Mouse (Mus musculus) C2C12 (cell line): ENCODE data around the gene Enox1. TPM values are rescaled to one million over a fixed set of nuclear protein-coding genes. Genes with fewer than 3 reads are reported as not detected.

ENCODE experiments used
- H3K27me3 ChIP-seq: one replicate; pipeline ENCODE4 v1.6.1; 2011; ENCODE audit not compliant: control insufficient read depth, insufficient read depth, insufficient read length
- H3K36me3 ChIP-seq: one replicate; pipeline ENCODE4 v1.6.1; 2011; ENCODE audit not compliant: control insufficient read depth, insufficient read depth
- H3K4me3 ChIP-seq: one replicate; pipeline ENCODE4 v1.5.1; 2011; ENCODE audit warnings: mild to moderate bottlenecking, control low read depth; ENCODE audit not compliant: poor library complexity, insufficient read depth, severe bottlenecking
- H3K79me2 ChIP-seq: one replicate; pipeline ENCODE4 v1.6.1; 2011; ENCODE audit not compliant: control insufficient read depth, insufficient read depth
- H3K79me3 ChIP-seq: one replicate; pipeline ENCODE4 v1.6.1; 2011; ENCODE audit warnings: low read depth, control low read depth
- H3ac ChIP-seq: one replicate; pipeline ENCODE3; 2011; ENCODE audit warnings: low read depth; ENCODE audit not compliant: control insufficient read depth, insufficient read length
- CEBPB ChIP-seq: IDR thresholded peaks from one replicate; pipeline ENCODE4 v1.6.1; 2011; ENCODE audit warnings: low read depth, mild to moderate bottlenecking, control low read depth, moderate library complexity
- CTCF ChIP-seq: IDR thresholded peaks from one replicate; pipeline ENCODE4 v1.5.1; 2011; ENCODE audit not compliant: control insufficient read depth, insufficient read depth, insufficient read length
- FOSL1 ChIP-seq: IDR thresholded peaks from one replicate; pipeline ENCODE4 v1.8.0; 2011; ENCODE audit warnings: mild to moderate bottlenecking, low read length; ENCODE audit not compliant: poor library complexity, insufficient read depth, severe bottlenecking
- MAX ChIP-seq: IDR thresholded peaks from one replicate; pipeline ENCODE4 v1.6.1; 2011; ENCODE audit warnings: mild to moderate bottlenecking, control low read depth
- MYOD1 ChIP-seq: IDR thresholded peaks from one replicate; pipeline ENCODE4 v1.6.1; 2011; ENCODE audit warnings: low read depth; ENCODE audit not compliant: control insufficient read depth, insufficient read length
- MYOG ChIP-seq: IDR thresholded peaks from one replicate; pipeline ENCODE4 v1.6.1; 2011; ENCODE audit not compliant: control insufficient read depth, insufficient read length; ENCODE audit errors: extremely low read depth
- USF1 ChIP-seq: IDR thresholded peaks from one replicate; pipeline ENCODE4 v1.6.1; 2011; ENCODE audit warnings: low read depth, mild to moderate bottlenecking, control low read depth, moderate library complexity
- polyA plus RNA-seq: library from polyadenylated mRNA; unstranded; fragments of >200 nt; fragmentation: generic; extraction: Trizol; gene quantifications from one replicate; pipeline ENCODE4 v1.2.1, GENCODE M21; 2012; ENCODE audit warnings: missing spikeins

Enox1 gene
- polyA plus RNA-seq, 1 experiment, result 0.75 TPM

DNA sequence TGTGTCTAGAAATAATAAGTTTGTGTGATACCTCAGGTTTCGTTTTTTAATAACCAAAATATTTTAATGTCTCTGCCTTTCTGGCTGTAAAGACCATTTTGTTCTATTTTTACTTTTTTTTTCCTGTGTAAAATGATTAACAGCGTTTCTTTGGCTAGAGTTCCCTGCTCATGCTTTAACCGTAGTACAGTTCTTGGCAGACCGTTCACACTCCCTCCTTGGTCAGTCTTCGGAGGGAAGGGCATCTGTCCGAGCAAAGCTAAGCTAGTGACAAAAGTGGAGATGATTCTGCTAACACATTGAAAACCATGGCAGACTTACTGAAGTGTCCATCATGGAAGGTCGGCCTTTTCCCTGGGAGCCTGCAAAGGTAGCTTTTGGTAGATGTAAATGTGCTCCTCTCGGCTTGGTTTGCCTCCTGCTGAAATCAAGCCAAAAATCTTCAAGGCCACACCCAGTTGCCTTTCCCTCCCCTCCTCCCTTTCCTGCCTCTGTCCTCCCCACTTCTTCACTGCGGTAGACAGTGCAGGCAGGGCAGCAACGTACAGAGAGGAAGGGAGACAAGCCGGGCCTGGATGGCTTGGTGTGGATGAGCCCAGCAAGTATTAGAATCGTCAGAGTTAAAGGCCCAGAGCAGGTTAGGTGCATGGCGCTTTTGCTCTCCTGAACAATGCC, 461.7 kb downstream of the Enox1 start:
- Histone ChIP-seq H3K36me3 (no peaks in the 10 kb centered on the region), H3K27me3 (no peaks in the 10 kb centered on the region), H3K79me3 (no peaks in the 10 kb centered on the region), H3K4me3 (no peak overlapping the region), H3ac (no peak overlapping the region), H3K79me2 (no peaks in the 10 kb centered on the region)
- TF ChIP-seq MAX, result no peak

DNA sequence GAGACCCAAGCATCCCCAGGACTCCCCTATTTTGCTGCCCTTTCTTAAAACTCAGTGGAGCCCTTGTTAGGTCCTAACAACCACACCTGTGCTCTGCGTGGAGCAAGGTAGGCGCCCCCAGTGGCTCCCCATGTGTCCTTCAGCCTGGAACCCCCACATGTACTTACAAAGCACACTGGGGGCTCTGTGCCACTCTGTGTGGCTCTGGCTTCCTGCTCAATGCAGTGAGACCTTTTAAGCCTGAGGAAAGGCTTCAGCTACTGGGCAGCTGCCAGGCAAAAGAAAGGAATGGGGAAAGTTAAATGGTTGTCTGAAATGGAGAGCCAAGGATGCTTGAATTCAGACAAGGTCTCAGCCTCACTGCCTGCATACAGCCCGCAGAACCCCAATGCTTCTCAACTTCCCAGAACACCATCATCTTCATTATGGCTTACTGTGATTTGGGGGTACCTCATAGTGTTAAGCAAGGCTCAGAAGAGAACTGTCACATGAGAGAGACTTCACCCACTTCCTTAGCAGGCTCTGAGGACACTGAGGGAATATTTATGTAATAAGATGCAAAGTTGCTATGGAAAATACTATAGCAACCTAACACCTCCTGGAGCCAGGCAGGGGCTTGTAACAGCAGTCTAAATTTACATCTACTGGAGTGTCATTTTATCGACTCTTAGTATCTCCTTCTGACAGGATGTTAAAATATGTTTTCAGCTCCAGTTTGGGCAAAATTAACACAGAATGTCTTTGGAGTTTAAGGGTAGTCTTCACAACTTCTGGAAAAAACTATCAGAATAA, 465.1 kb downstream of the Enox1 start:
- Histone ChIP-seq H3K79me2 (no peaks in the 10 kb centered on the region), H3K4me3 (no peak overlapping the region), H3K36me3 (no peaks in the 10 kb centered on the region), H3K79me3 (no peaks in the 10 kb centered on the region), H3K27me3 (no peaks in the 10 kb centered on the region), H3ac (no peak overlapping the region)
- no peak for TF ChIP-seq CEBPB
- no peak for TF ChIP-seq CTCF

DNA sequence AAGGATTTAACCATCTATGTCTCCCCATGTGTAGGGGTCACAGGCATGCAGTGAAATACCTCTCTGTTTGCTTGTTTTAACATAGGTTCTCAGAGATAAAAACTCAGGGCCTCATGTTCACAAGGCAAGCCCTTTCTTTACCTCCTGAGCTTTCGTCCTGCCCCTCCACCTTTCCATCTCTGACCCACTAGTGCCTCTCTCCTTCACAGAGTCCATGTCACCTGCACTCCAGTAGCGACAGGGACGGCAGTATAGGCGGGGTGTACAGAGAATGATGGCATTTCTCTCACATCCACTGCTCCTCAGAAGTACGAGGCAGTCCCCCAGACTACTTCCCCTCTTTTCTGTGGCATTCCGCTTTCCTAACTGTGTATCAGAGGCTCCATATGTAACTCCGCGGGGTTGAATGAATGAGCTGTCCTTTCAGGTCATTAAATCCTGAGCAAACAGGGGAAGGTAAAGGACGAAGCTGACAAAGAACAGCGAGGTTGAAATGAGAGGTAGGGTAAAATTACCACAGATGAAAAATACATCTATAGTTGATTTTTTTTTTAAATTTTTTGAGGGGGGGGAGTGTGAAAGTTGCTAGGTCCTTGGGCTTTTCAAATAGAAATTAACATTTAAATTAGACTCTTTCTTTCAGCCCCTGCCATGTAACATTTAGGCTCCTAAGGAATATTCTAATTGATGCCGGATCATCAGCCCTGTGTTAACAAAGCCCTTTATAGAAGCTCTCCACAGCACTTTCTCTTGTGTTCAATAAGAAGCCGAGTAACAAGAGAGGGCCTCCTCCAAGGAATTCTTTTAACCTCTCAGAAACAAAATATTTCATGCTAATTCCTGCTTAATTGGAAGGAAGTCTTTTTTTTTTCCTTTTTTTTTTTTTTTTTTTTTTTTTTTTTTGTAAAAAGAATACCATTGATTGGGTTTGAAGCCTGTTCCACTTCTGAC, 470.3 kb downstream of the Enox1 start:
- no peaks in the 10 kb centered on the region for H3K79me3 ChIP-seq
- no peaks in the 10 kb centered on the region for H3K27me3 ChIP-seq
- TF ChIP-seq CTCF (no peak), MYOD1 (no peak), FOSL1 (no peak), CEBPB (no peak), USF1 (no peak), MYOG (no peak), MAX (no peak)
- H3K36me3 ChIP-seq, result no peaks in the 10 kb centered on the region
- no peaks in the 10 kb centered on the region for H3K79me2 ChIP-seq
- no peak overlapping the region for H3K4me3 ChIP-seq
- no peak overlapping the region for H3ac ChIP-seq

DNA sequence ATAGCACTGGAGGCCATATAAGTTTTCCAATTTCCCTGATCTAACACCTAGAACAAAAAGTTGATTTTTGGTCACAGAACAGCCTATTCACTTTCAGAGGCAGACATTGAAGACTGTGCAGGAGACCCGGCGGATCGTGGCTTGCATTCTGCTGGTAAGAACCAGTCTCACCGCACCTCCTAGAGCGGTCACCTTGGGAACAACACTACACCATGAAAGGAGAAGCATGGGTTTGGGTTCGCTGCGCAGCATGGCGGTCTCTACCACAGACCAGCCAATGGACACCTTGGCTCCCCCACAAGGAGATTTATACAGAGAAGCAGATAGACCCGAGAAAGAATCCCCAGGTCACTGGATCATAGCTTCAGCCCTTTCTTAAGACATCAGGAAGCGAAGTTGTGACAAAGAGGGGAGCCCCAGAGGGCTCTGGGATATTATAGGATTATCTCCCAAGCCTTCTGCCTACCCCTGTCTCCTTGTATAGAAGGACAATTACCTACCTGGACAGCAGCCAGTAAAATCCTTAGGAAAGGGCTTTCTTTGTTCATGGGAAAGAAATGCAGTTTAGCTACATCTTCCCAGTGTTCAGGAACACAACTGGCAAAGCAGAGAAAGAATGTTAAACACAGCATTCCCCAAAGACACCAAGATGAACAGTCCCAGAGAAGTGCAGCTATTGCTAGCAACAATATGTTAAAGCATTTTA, 476.1 kb downstream of the Enox1 start:
- no peak overlapping the region for H3ac ChIP-seq
- H3K27me3 ChIP-seq, result no peaks in the 10 kb centered on the region
- no peak for TF ChIP-seq MAX
- TF ChIP-seq CEBPB, result no peak
- TF ChIP-seq CTCF, result no peak
- no peak for TF ChIP-seq MYOG
- no peak for TF ChIP-seq MYOD1
- no peak for TF ChIP-seq USF1
- TF ChIP-seq FOSL1, result no peak
- H3K36me3 ChIP-seq, result no peaks in the 10 kb centered on the region
- no peaks in the 10 kb centered on the region for H3K79me3 ChIP-seq
- H3K4me3 ChIP-seq, result no peak overlapping the region
- no peaks in the 10 kb centered on the region for H3K79me2 ChIP-seq

DNA sequence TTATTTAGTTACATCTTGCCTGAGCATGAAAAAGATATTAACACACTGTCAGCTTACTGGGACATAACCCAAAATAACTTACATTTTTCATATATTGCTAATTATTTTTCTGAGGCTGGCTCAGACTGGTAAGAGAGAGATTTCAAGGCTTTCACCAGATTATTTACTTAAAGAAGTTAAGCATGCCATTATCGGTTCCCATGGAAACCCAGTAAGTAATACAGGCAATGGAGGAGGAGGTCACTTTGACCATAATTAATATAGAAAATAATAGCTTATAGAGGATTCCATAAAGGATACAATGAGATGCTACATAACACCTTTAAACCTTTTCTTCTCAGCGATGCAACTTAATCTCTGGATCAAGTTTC, 476.6 kb downstream of the Enox1 start:
- no peaks in the 10 kb centered on the region for H3K79me3 ChIP-seq
- H3K27me3 ChIP-seq, result no peaks in the 10 kb centered on the region
- no peaks in the 10 kb centered on the region for H3K79me2 ChIP-seq
- no peak overlapping the region for H3ac ChIP-seq
- TF ChIP-seq CTCF (no peak), MYOD1 (no peak), MAX (no peak), USF1 (no peak), CEBPB (no peak), MYOG (no peak), FOSL1 (no peak)
- no peak overlapping the region for H3K4me3 ChIP-seq
- H3K36me3 ChIP-seq, result no peaks in the 10 kb centered on the region
